8 mouse cellular contexts compared by ENCODE assay signal in genomic region chr4:33030264-33031194, GRCm38 (mm10). TPM values are rescaled to one million over a fixed set of nuclear protein-coding genes. Genes with fewer than 3 reads are reported as not detected.
DNase-seq lines count a peak whose midpoint lies in the region; ATAC-seq lines count a peak whose summit lies in the region.

No protein-coding gene starts in this region.

- peak overlapping the region; percentile 78 for H3K4me3 ChIP-seq in forebrain, embryonic 11.5 days (ENCODE audit: low read depth, low read length)

- ATAC-seq in CD4-positive, CD25-positive, alpha-beta regulatory T cell, adult 4 months: peak; percentile 31
- peak; percentile 74 for ATAC-seq in forebrain, embryonic 11.5 days (replicated peaks; ENCODE audit: low FRiP score)
- ATAC-seq in inflammation-experienced regulatory T-cells, adult 6 months: peak; percentile 30

- no peaks in the 10 kb centered on the region; the same call in 1 of the 2 replicates for H3K36me3 ChIP-seq in forebrain, embryonic 11.5 days (ENCODE audit: control insufficient read depth, insufficient read depth, low read length)

- H3K4me1 ChIP-seq in forebrain, embryonic 11.5 days (replicated peaks; ENCODE audit: control insufficient read depth, insufficient read depth, low read length): no peaks in the 10 kb centered on the region; the same call in 1 of the 2 replicates

- peak; percentile 4 to 44 for DNase-seq in frontal cortex, postnatal 25 days (ENCODE audit: low spot score in 2 of 2)
- no peak for DNase-seq in frontal cortex, postnatal 10 days (ENCODE audit: low spot score in 2 of 2)
- DNase-seq in c-Kit-positive CD71-positive TER-119-negative erythroid progenitor cells, embryonic 14.5 days (ENCODE audit: low read depth): peak; percentile 38
- DNase-seq in forebrain, embryonic 11.5 days (ENCODE audit: low spot score): peak; percentile 64
- peak; percentile 19 for DNase-seq in lung, postnatal 10 days
- peak; percentile 71 for DNase-seq in retina, postnatal 1 day

- peak overlapping the region; percentile 92 for H3K27ac ChIP-seq in forebrain, embryonic 11.5 days (ENCODE audit: low read depth, low read length)

- 2% methylated on average over 55 of the region's 55 CpGs for WGBS in forebrain, embryonic 11.5 days

- no peaks in the 10 kb centered on the region for H3K27me3 ChIP-seq in forebrain, embryonic 11.5 days (ENCODE audit: control insufficient read depth, insufficient read depth, low read length)

- H3K4me2 ChIP-seq in forebrain, embryonic 11.5 days (ENCODE audit: low read depth, low read length, severe bottlenecking): peak overlapping the region; percentile 67

- H3K9me3 ChIP-seq in forebrain, embryonic 11.5 days (ENCODE audit: control insufficient read depth, low read length): no peaks in the 10 kb centered on the region; the same call in 1 of the 2 replicates

- peak overlapping the region; percentile 95 for H3K9ac ChIP-seq in forebrain, embryonic 11.5 days (ENCODE audit: low read length)

RNA-seq across cellular contexts. Expression of gene Ube2j1, which starts 0.7 kb away (rescaled TPM):
- 10 to 100 TPM; 35.2 to 37.1 TPM for polyA plus RNA-seq in CD4-positive, CD25-positive, alpha-beta regulatory T cell, adult 4 months (2017; shearing (Covaris generic))
- 54.6 and 57.7 TPM in 2 replicates for polyA plus RNA-seq in forebrain, embryonic 11.5 days (2014; fragmentation: Nextera tagmentation; extraction: Ambion mirVana)
- 10 to 100 TPM; 33.3 to 58.4 (median 41.7) TPM for polyA plus RNA-seq in inflammation-experienced regulatory T-cells, adult 6 months (2017; shearing (Covaris generic))

RNA-seq across cellular contexts. Expression of gene Gabrr2, which starts 32.3 kb away (rescaled TPM):
- 10 to 100 TPM; 24.2 to 27.1 TPM for polyA plus RNA-seq in CD4-positive, CD25-positive, alpha-beta regulatory T cell, adult 4 months (2017; shearing (Covaris generic))
- 0.36 and 0.73 TPM in 2 replicates for polyA plus RNA-seq in forebrain, embryonic 11.5 days (2014; fragmentation: Nextera tagmentation; extraction: Ambion mirVana)
- polyA plus RNA-seq in inflammation-experienced regulatory T-cells, adult 6 months (2017; shearing (Covaris generic)): 10 to 100 TPM in 2 of 3 experiments, under 1 TPM in 1; 0.35 to 12.9 (median 12.9) TPM

RNA-seq across cellular contexts. Expression of gene Rragd, which starts 47.7 kb away (rescaled TPM):
- 1 to 10 TPM; 4.7 to 6.2 TPM for polyA plus RNA-seq in CD4-positive, CD25-positive, alpha-beta regulatory T cell, adult 4 months (2017; shearing (Covaris generic))
- polyA plus RNA-seq in forebrain, embryonic 11.5 days (2014; fragmentation: Nextera tagmentation; extraction: Ambion mirVana): 28.2 and 30.2 TPM in 2 replicates
- polyA plus RNA-seq in inflammation-experienced regulatory T-cells, adult 6 months (2017; shearing (Covaris generic)): 1 to 10 TPM in 2 of 3 experiments, under 1 TPM in 1; 0.62 to 5.4 (median 4.2) TPM

Comparison
In these comparisons a context has a peak if more than half of its experiments do, and no peak if none do; other contexts are left out.
1. DNase-seq: peak in frontal cortex, postnatal 25 days (2 of 2), c-Kit-positive CD71-positive TER-119-negative erythroid progenitor cells, embryonic 14.5 days (single experiment), forebrain, embryonic 11.5 days (single experiment), lung, postnatal 10 days (single experiment) and retina, postnatal 1 day (single experiment); none in frontal cortex, postnatal 10 days (0 of 2).
2. Peak in every context shown above with its lines, with median percentiles within 50 percentile points of each other: ATAC-seq.